Mouse (Mus musculus) MEL (cell line): ENCODE measurements around the gene Tmem144. TPM values are rescaled to one million over a fixed set of nuclear protein-coding genes. Genes with fewer than 3 reads are reported as not detected.

Experiments
- DNase-seq: peaks from one replicate; pipeline ENCODE4 v3.0.0; 2011; ENCODE audit warnings: low read depth, low spot score
- H3K27ac ChIP-seq: 2 replicates; pipeline ENCODE4 v1.5.1; 2012; ENCODE audit warnings: low read depth, mild to moderate bottlenecking, control low read depth, low read length, moderate library complexity; ENCODE audit not compliant: control insufficient read depth
- H3K27me3 ChIP-seq, 2 experiments: fragments of 150-350 bp in 1 of 2; sonication (generic) in 1 of 2; 2 replicates each; pipeline ENCODE4 v1.6.1; 2012; ENCODE audit warnings: low read length in 2 of 2, mild to moderate bottlenecking in 2 of 2, improper control_type of control experiment in 1 of 2, moderate library complexity in 1 of 2; ENCODE audit not compliant: insufficient read depth in 2 of 2, control insufficient read depth in 1 of 2
- H3K36me3 ChIP-seq, 2 experiments: 2 replicates each; pipeline ENCODE4 v1.6.1; 2012 to 2014; ENCODE audit warnings: low read length in 2 of 2, improper control_type of control experiment in 1 of 2, inconsistent platforms in 1 of 2, mild to moderate bottlenecking in 1 of 2; ENCODE audit not compliant: insufficient read depth in 2 of 2, control insufficient read depth in 1 of 2
- H3K4me1 ChIP-seq, 2 experiments: fragments of 150-350 bp in 1 of 2; sonication (generic) in 1 of 2; 2 replicates each; pipeline ENCODE4 v1.6.1; 2012; ENCODE audit warnings: low read length in 2 of 2, improper control_type of control experiment in 1 of 2, mild to moderate bottlenecking in 1 of 2; ENCODE audit not compliant: insufficient read depth in 2 of 2, control insufficient read depth in 1 of 2
- H3K4me3 ChIP-seq, 2 experiments: fragments of 150-350 bp in 1 of 2; sonication (generic) in 1 of 2; 2 replicates each; pipeline ENCODE4 v1.5.1; 2012; ENCODE audit warnings: low read depth in 2 of 2, low read length in 2 of 2, mild to moderate bottlenecking in 2 of 2, moderate library complexity in 2 of 2, control low read depth in 1 of 2, improper control_type of control experiment in 1 of 2; ENCODE audit not compliant: control insufficient read depth in 1 of 2, insufficient read depth in 1 of 2
- H3K79me2 ChIP-seq: 2 replicates; pipeline ENCODE4 v1.6.1; 2012; ENCODE audit warnings: mild to moderate bottlenecking, low read length, moderate library complexity; ENCODE audit not compliant: control insufficient read depth, poor library complexity, insufficient read depth
- H3K9ac ChIP-seq: 2 replicates; pipeline ENCODE4 v1.6.1; 2012; ENCODE audit warnings: low read depth, mild to moderate bottlenecking, control low read depth, low read length, moderate library complexity; ENCODE audit not compliant: control insufficient read depth, poor library complexity, severe bottlenecking
- H3K9me3 ChIP-seq: fragments of 150-350 bp; sonication (generic); replicated peaks from 2 replicates; pipeline ENCODE4 v1.6.1; 2012; ENCODE audit warnings: mild to moderate bottlenecking, low read length, improper control_type of control experiment, moderate library complexity; ENCODE audit not compliant: insufficient read depth
- CHD1 ChIP-seq: IDR thresholded peaks from 2 replicates; pipeline ENCODE4 v1.6.1; 2012; ENCODE audit warnings: low read depth, mild to moderate bottlenecking, inconsistent platforms, low read length, improper control_type of control experiment
- CHD2 ChIP-seq: IDR thresholded peaks from 2 replicates; pipeline ENCODE4 v1.6.1; 2011; ENCODE audit warnings: low read length, improper control_type of control experiment
- CTCF ChIP-seq, 3 experiments: IDR thresholded peaks in 2 of 3; conservative IDR thresholded peaks in 1 of 3; 2 replicates each; pipeline ENCODE4 v1.5.1; 2011 to 2012; ENCODE audit warnings: low read length in 3 of 3, low read depth in 2 of 3, mild to moderate bottlenecking in 2 of 3, improper control_type of control experiment in 1 of 3, inconsistent platforms in 1 of 3, mixed read lengths in 1 of 3, moderate library complexity in 1 of 3; ENCODE audit not compliant: control insufficient read depth in 1 of 3, insufficient read depth in 1 of 3, poor library complexity in 1 of 3, severe bottlenecking in 1 of 3
- E2F4 ChIP-seq: IDR thresholded peaks from 2 replicates; pipeline ENCODE4 v1.6.1; 2011; ENCODE audit warnings: low read depth, low read length, improper control_type of control experiment, borderline replicate concordance
- GABPA ChIP-seq: IDR thresholded peaks from 2 replicates; pipeline ENCODE4 v1.6.1; 2012; ENCODE audit warnings: low read depth, mild to moderate bottlenecking, inconsistent platforms, low read length, improper control_type of control experiment, moderate library complexity
- HCFC1 ChIP-seq: IDR thresholded peaks from 2 replicates; pipeline ENCODE4 v1.6.1; 2012; ENCODE audit warnings: low read depth, mild to moderate bottlenecking, inconsistent platforms, low read length, improper control_type of control experiment, moderate library complexity
- KAT2A ChIP-seq: conservative IDR thresholded peaks from 2 replicates; pipeline ENCODE4 v1.6.1; 2012; ENCODE audit warnings: low read depth, low read length, improper control_type of control experiment, inconsistent platforms
- MAFK ChIP-seq: IDR thresholded peaks from 2 replicates; pipeline ENCODE4 v1.6.1; 2011; ENCODE audit warnings: low read depth, mild to moderate bottlenecking, low read length, improper control_type of control experiment, borderline replicate concordance
- MAX ChIP-seq: IDR thresholded peaks from 2 replicates; pipeline ENCODE4 v1.6.1; 2011; ENCODE audit warnings: low read length, improper control_type of control experiment
- MAZ ChIP-seq: IDR thresholded peaks from 2 replicates; pipeline ENCODE4 v1.6.1; 2012; ENCODE audit warnings: low read depth, mild to moderate bottlenecking, inconsistent platforms, low read length, improper control_type of control experiment
- MEF2A ChIP-seq: IDR thresholded peaks from 2 replicates; pipeline ENCODE4 v1.6.1; 2014; ENCODE audit warnings: low read depth, mild to moderate bottlenecking, inconsistent platforms, low read length, improper control_type of control experiment; ENCODE audit not compliant: poor library complexity, insufficient replicate concordance, severe bottlenecking; ENCODE audit errors: extremely low read depth
- MXI1 ChIP-seq: IDR thresholded peaks from 2 replicates; pipeline ENCODE4 v1.6.1; 2011; ENCODE audit warnings: mild to moderate bottlenecking, low read depth, low read length, improper control_type of control experiment
- MYB ChIP-seq: IDR thresholded peaks from 2 replicates; pipeline ENCODE4 v1.6.1; 2011; ENCODE audit warnings: mild to moderate bottlenecking, low read depth, low read length, improper control_type of control experiment
- MYC ChIP-seq: IDR thresholded peaks from 2 replicates; pipeline ENCODE4 v1.6.1; 2011; ENCODE audit warnings: low read depth, mild to moderate bottlenecking, low read length, improper control_type of control experiment, moderate library complexity
- NELFE ChIP-seq: IDR thresholded peaks from 2 replicates; pipeline ENCODE4 v1.6.1; 2011; ENCODE audit warnings: low read depth, low read length, improper control_type of control experiment
- NRF1 ChIP-seq: IDR thresholded peaks from 2 replicates; pipeline ENCODE4 v1.6.1; 2014; ENCODE audit warnings: low read depth, mild to moderate bottlenecking, inconsistent platforms, low read length, improper control_type of control experiment, moderate library complexity; ENCODE audit not compliant: poor library complexity, insufficient read depth, severe bottlenecking
- POLR2A ChIP-seq, 2 experiments: IDR thresholded peaks; 2 replicates each; pipeline ENCODE4 v1.6.1; 2011 to 2012; ENCODE audit warnings: low read length in 2 of 2, mild to moderate bottlenecking in 2 of 2, control low read depth in 1 of 2, improper control_type of control experiment in 1 of 2, low read depth in 1 of 2, moderate library complexity in 1 of 2; ENCODE audit not compliant: control insufficient read depth in 1 of 2, insufficient read depth in 1 of 2, poor library complexity in 1 of 2
- POLR2AphosphoS2 ChIP-seq: IDR thresholded peaks from 2 replicates; pipeline ENCODE4 v1.6.1; 2011; ENCODE audit warnings: low read length, improper control_type of control experiment
- POLR2AphosphoS5 ChIP-seq: IDR thresholded peaks from 2 replicates; pipeline ENCODE4 v1.6.1; 2012; ENCODE audit warnings: low read depth, borderline replicate concordance, mild to moderate bottlenecking, inconsistent platforms, low read length, moderate library complexity, mixed read lengths
- RAD21 ChIP-seq: IDR thresholded peaks from 2 replicates; pipeline ENCODE4 v1.6.1; 2011; ENCODE audit warnings: mild to moderate bottlenecking, low read depth, low read length, improper control_type of control experiment
- SIN3A ChIP-seq: IDR thresholded peaks from 2 replicates; pipeline ENCODE4 v1.6.1; 2012; ENCODE audit warnings: low read length, improper control_type of control experiment, inconsistent platforms
- TAL1 ChIP-seq: IDR thresholded peaks from 2 replicates; pipeline ENCODE4 v1.6.1; 2012; ENCODE audit warnings: mild to moderate bottlenecking, inconsistent platforms, low read length, moderate library complexity, mixed read lengths
- TCF12 ChIP-seq: IDR thresholded peaks from 2 replicates; pipeline ENCODE4 v1.6.1; 2014; ENCODE audit warnings: low read depth, mild to moderate bottlenecking, inconsistent platforms, low read length, improper control_type of control experiment, moderate library complexity
- USF1 ChIP-seq: IDR thresholded peaks from 2 replicates; pipeline ENCODE4 v1.6.1; 2014; ENCODE audit warnings: low read depth, mild to moderate bottlenecking, inconsistent platforms, low read length, improper control_type of control experiment, moderate library complexity
- ZMIZ1 ChIP-seq: IDR thresholded peaks from 2 replicates; pipeline ENCODE4 v1.6.1; 2012; ENCODE audit warnings: low read depth, mild to moderate bottlenecking, inconsistent platforms, low read length, improper control_type of control experiment, moderate library complexity
- polyA plus RNA-seq, 2 experiments: library from polyadenylated mRNA; stranded (reverse) in 1 of 2; unstranded in 1 of 2; fragments of >175 nt in 1 of 2; fragments of >200 nt in 1 of 2; gene quantifications; 2 replicates each; pipeline versions ENCODE4 v1.2.1 to v1.2.4; 2012; ENCODE audit warnings: low replicate concordance in 2 of 2, low read depth in 1 of 2; ENCODE audit not compliant: insufficient read length in 2 of 2, insufficient read depth in 1 of 2, missing spikeins in 1 of 2
- total RNA-seq: library from RNA; depleted of rRNA; stranded (reverse); fragments of 300-350 nt; gene quantifications from 2 replicates; pipeline ENCODE4 v1.2.3, GENCODE M21; 2012

Tmem144 gene
- total and polyA plus RNA-seq, 3 experiments = 0.04 to 0.25 TPM; not detected in 1

- peak; percentile 69 for TF ChIP-seq SIN3A
- no peak for TF ChIP-seq POLR2AphosphoS2
- TF ChIP-seq NELFE = no peak
- no peak for TF ChIP-seq ZMIZ1
- TF ChIP-seq MEF2A = no peak
- TF ChIP-seq MAFK = no peak
- TF ChIP-seq POLR2AphosphoS5 = no peak
- no peak for TF ChIP-seq KAT2A
- TF ChIP-seq TAL1 = peak; percentile 55
- peak; percentile 75 for TF ChIP-seq USF1
- no peak for TF ChIP-seq CHD2
- TF ChIP-seq CHD1 = no peak
- TF ChIP-seq CTCF (IDR thresholded peaks at IDR 0.05 in 2 of 3, conservative IDR thresholded peaks at IDR 0.05 in 1 of 3; ENCODE audit: control insufficient read depth in 1 of 3, insufficient read depth in 1 of 3, low read depth in 2 of 3, low read length in 3 of 3, poor library complexity in 1 of 3, severe bottlenecking in 1 of 3) = no peak
- no peak for TF ChIP-seq NRF1
Observed at GRCm38 (mm10) chr3:79843999-79844398, 8.6 kb downstream of the Tmem144 start (continued).

- H3K27ac ChIP-seq = no peak overlapping the region
- peaks cover 0 to 18% of the 10 kb centered on the region in 2 experiments; a peak in 2 of 4 replicates for H3K36me3 ChIP-seq
- peaks cover 9 to 19% of the 10 kb centered on the region in 2 experiments for H3K4me1 ChIP-seq
- TF ChIP-seq MAFK = no peak
- no peak for TF ChIP-seq CHD1
- no peak for TF ChIP-seq GABPA
- TF ChIP-seq MAX = no peak
- no peak for TF ChIP-seq E2F4
- TF ChIP-seq TAL1 = no peak
- no peak for TF ChIP-seq MAZ
- no peak for TF ChIP-seq CHD2
- no peak for TF ChIP-seq POLR2A (IDR thresholded peaks at IDR 0.05; ENCODE audit: control insufficient read depth in 1 of 2, insufficient read depth in 1 of 2, low read depth in 1 of 2, low read length in 2 of 2, poor library complexity in 1 of 2)
- no peak for TF ChIP-seq MYC
- no peak for TF ChIP-seq RAD21
- TF ChIP-seq HCFC1 = no peak
- TF ChIP-seq USF1 = no peak
- TF ChIP-seq MXI1 = no peak
- TF ChIP-seq TCF12 = no peak
- no peak for TF ChIP-seq MYB
- no peak for TF ChIP-seq ZMIZ1
- no peak for TF ChIP-seq NRF1
- TF ChIP-seq KAT2A = no peak
- no peaks in the 10 kb centered on the region; a peak in 1 of 4 replicates for H3K27me3 ChIP-seq
- no peak for DNase-seq
- H3K9me3 ChIP-seq = no peaks in the 10 kb centered on the region
- H3K9ac ChIP-seq = no peak overlapping the region
- H3K4me3 ChIP-seq = no peak overlapping the region
- no peaks in the 10 kb centered on the region for H3K79me2 ChIP-seq
Observed at GRCm38 (mm10) chr3:79842616-79843016, 10.0 kb downstream of the Tmem144 start.
